In the genomic region with DNA sequence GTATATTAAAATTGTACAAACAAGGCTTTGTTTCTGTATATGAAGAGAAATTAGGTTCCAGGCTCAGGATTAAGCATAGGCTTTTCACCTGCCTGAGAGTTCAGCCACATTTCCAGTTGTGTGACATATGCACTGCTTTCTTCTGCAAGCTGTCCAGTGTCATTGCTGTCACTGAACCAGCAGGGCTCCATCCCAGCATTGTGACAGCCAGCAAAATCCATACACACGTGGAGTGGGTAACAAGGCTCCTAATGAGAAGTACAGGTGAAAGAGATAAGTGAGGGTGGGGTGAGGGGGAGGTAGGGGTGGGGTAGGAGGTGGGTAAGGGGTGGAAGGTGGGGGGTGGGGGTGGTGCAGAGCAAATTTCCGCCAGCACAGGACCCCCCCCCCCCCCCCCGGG, we compare ENCODE assay signal across 11 mouse cellular contexts.
A peak's percentile ranks its signal among the peaks of the same experiment; 100 is the strongest.
DNase-seq lines count a peak whose midpoint lies in the region; ATAC-seq and TF ChIP-seq lines count a peak whose summit lies in the region.
"Had no signal": no experiment of that assay in that cellular context is flagged by ENCODE, and none has a peak within 500 bp of the region (broad histone marks: within the 10 kb centered on the region; RNA-seq: fewer than 3 reads in every experiment).

No protein-coding gene starts in this region.

- H3K27me3 ChIP-seq in heart, embryonic 14.5 days (ENCODE audit: control insufficient read depth, insufficient read depth, low read length), result no peaks in the 10 kb centered on the region; the same call in 1 of the 2 replicates
- H3K27me3 ChIP-seq in embryonic facial prominence, embryonic 11.5 days (ENCODE audit: control insufficient read depth, insufficient read depth, low read length), result no peaks in the 10 kb centered on the region
- 0 out of 2 replicates have a peak, but pooled peaks cover 5% of the 10 kb centered on the region for H3K27me3 ChIP-seq in hindbrain, embryonic 13.5 days
- H3K27me3 ChIP-seq in midbrain, postnatal 0 days (ENCODE audit: insufficient read depth, low read length), result no peaks in the 10 kb centered on the region
- H3K27me3 ChIP-seq: CH12.LX had no signal

- peaks cover 14 to 24% of the 10 kb centered on the region in 2 experiments for H3K4me1 ChIP-seq in heart, embryonic 14.5 days (ENCODE audit: control insufficient read depth in 2 of 2, insufficient read depth in 2 of 2, low read length in 2 of 2)
- peaks cover 5% of the 10 kb centered on the region for H3K4me1 ChIP-seq in embryonic facial prominence, embryonic 11.5 days (ENCODE audit: control insufficient read depth, insufficient read depth, low read length)
- H3K4me1 ChIP-seq in hindbrain, embryonic 13.5 days (replicated peaks), result peaks cover 25% of the 10 kb centered on the region
- H3K4me1 ChIP-seq in midbrain, postnatal 0 days (ENCODE audit: insufficient read depth, low read length), result peaks cover 4% of the 10 kb centered on the region; the same call in 1 of the 2 replicates

- H3K4me2 ChIP-seq in heart, embryonic 14.5 days (ENCODE audit: low read length), result 0 out of 2 replicates have a peak overlapping the region, but pooled peaks have one; percentile 80
- H3K4me2 ChIP-seq in embryonic facial prominence, embryonic 11.5 days (ENCODE audit: low read depth, low read length), result peak overlapping the region; percentile 70
- peak overlapping the region; percentile 69 for H3K4me2 ChIP-seq in hindbrain, embryonic 13.5 days
- H3K4me2 ChIP-seq in midbrain, postnatal 0 days (ENCODE audit: low read depth, low read length, poor library complexity, severe bottlenecking), result peak overlapping the region; percentile 79

- intact Hi-C loops in heart, postnatal 10 days (cut with DNase I), result no loop called here

- ATAC-seq in heart, embryonic 14.5 days (ENCODE audit: insufficient number of reproducible peaks, insufficient read depth, low FRiP score, low read depth), result no peak
- no peak for ATAC-seq in embryonic facial prominence, embryonic 11.5 days (replicated peaks; ENCODE audit: insufficient number of reproducible peaks, low FRiP score, low TSS enrichment, low read depth)
- no peak for ATAC-seq in hindbrain, embryonic 13.5 days (ENCODE audit: low FRiP score)
- ATAC-seq in midbrain, postnatal 0 days (ENCODE audit: low FRiP score), result no peak
- ATAC-seq: inflammation-experienced regulatory T-cells, adult 6 months had no signal

- no peak for TF ChIP-seq CTCF in midbrain, postnatal 0 days (IDR thresholded peaks at IDR 0.05)

- no peaks in the 10 kb centered on the region for H3K36me3 ChIP-seq in heart, embryonic 14.5 days (ENCODE audit: control insufficient read depth, insufficient read depth, low read length)
- H3K36me3 ChIP-seq in embryonic facial prominence, embryonic 11.5 days (replicated peaks; ENCODE audit: control insufficient read depth, insufficient read depth, low read depth, low read length), result no peaks in the 10 kb centered on the region
- no peaks in the 10 kb centered on the region for H3K36me3 ChIP-seq in hindbrain, embryonic 13.5 days
- no peaks in the 10 kb centered on the region for H3K36me3 ChIP-seq in midbrain, postnatal 0 days (ENCODE audit: insufficient read depth, low read length)

- WGBS in heart, embryonic 14.5 days, result 19% methylated on average over 2 of the region's 3 CpGs
- WGBS in embryonic facial prominence, embryonic 11.5 days, result 4% methylated on average over 3 of the region's 3 CpGs
- 0% methylated on average over 3 of the region's 3 CpGs for WGBS in hindbrain, embryonic 13.5 days
- 1% methylated on average over 3 of the region's 3 CpGs for WGBS in midbrain, postnatal 0 days

- no peak overlapping the region for H3K27ac ChIP-seq in heart, embryonic 14.5 days (replicated peaks in 1 of 2; ENCODE audit: control insufficient read depth in 1 of 2, insufficient read depth in 1 of 2, low read depth in 2 of 2, low read length in 2 of 2)
- H3K27ac ChIP-seq in embryonic facial prominence, embryonic 11.5 days (replicated peaks; ENCODE audit: low read depth, low read length), result peak overlapping the region; percentile 67
- peak overlapping the region; percentile 71 for H3K27ac ChIP-seq in hindbrain, embryonic 13.5 days
- no peak overlapping the region for H3K27ac ChIP-seq in midbrain, postnatal 0 days (ENCODE audit: low read depth, low read length)
- H3K27ac ChIP-seq: left cerebral cortex, adult 2 months had no signal

- DNase-seq in heart, postnatal 10 days, result no peak
- DNase-seq in embryonic facial prominence, embryonic 11.5 days (ENCODE audit: low spot score), result no peak
- DNase-seq in midbrain, postnatal 0 days (ENCODE audit: low spot score), result no peak
- no peak for DNase-seq in urinary bladder, adult 2 months (ENCODE audit: low spot score)
- no peak for DNase-seq in right cerebral cortex, adult 18-20 months
- no peak for DNase-seq in left cerebral cortex, adult 18-20 months (ENCODE audit: low spot score in 2 of 2)

- H3K9me3 ChIP-seq in heart, embryonic 14.5 days (ENCODE audit: control insufficient read depth, low read length), result no peaks in the 10 kb centered on the region
- H3K9me3 ChIP-seq in embryonic facial prominence, embryonic 11.5 days (replicated peaks; ENCODE audit: control insufficient read depth, low read length), result no peaks in the 10 kb centered on the region
- no peaks in the 10 kb centered on the region for H3K9me3 ChIP-seq in hindbrain, embryonic 13.5 days
- H3K9me3 ChIP-seq in midbrain, postnatal 0 days (ENCODE audit: low read length), result no peaks in the 10 kb centered on the region

- H3K9ac ChIP-seq in heart, embryonic 14.5 days (ENCODE audit: low read length), result peak overlapping the region; percentile 69; the same call in 1 of the 2 replicates
- H3K9ac ChIP-seq in embryonic facial prominence, embryonic 11.5 days (replicated peaks; ENCODE audit: low read length), result no peak overlapping the region
- 0 out of 2 replicates have a peak overlapping the region, but pooled peaks have one; percentile 63 for H3K9ac ChIP-seq in hindbrain, embryonic 13.5 days
- no peak overlapping the region for H3K9ac ChIP-seq in midbrain, postnatal 0 days (replicated peaks; ENCODE audit: low read length, poor library complexity, severe bottlenecking)

- no peak overlapping the region for H3K4me3 ChIP-seq in heart, embryonic 14.5 days (ENCODE audit: control insufficient read depth in 1 of 2, insufficient read depth in 1 of 2, low read depth in 1 of 2, low read length in 2 of 2)
- H3K4me3 ChIP-seq in embryonic facial prominence, embryonic 11.5 days (ENCODE audit: low read depth, low read length), result no peak overlapping the region
- H3K4me3 ChIP-seq in hindbrain, embryonic 13.5 days, result no peak overlapping the region
- H3K4me3 ChIP-seq in midbrain, postnatal 0 days (ENCODE audit: low read depth, low read length), result 0 out of 2 replicates have a peak overlapping the region, but pooled peaks have one; percentile 30
- H3K4me3 ChIP-seq: left cerebral cortex, adult 2 months had no signal

Comparison
In these comparisons a context has a peak if more than half of its experiments do, and no peak if none do; other contexts are left out.
1. H3K27ac ChIP-seq: peak in embryonic facial prominence, embryonic 11.5 days (single experiment) and hindbrain, embryonic 13.5 days (single experiment); none in heart, embryonic 14.5 days (0 of 2) and midbrain, postnatal 0 days (single experiment).
2. H3K9ac ChIP-seq: peak in heart, embryonic 14.5 days (single experiment) and hindbrain, embryonic 13.5 days (single experiment); none in embryonic facial prominence, embryonic 11.5 days (single experiment) and midbrain, postnatal 0 days (single experiment).
3. Peak in every context shown above with its lines, with median percentiles within 50 percentile points of each other: H3K4me2 ChIP-seq.